Mouse (Mus musculus) G1E (cell line): Measurements from ENCODE around the gene Usp6nl. TPM values are rescaled to one million over a fixed set of nuclear protein-coding genes. Genes with fewer than 3 reads are reported as not detected.

ENCODE experiments used
- ATAC-seq: 2 replicates; pipeline ENCODE4 v1.8.0; 2016; ENCODE audit warnings: mild to moderate bottlenecking; ENCODE audit not compliant: insufficient number of reproducible peaks, poor library complexity, low FRiP score, severe bottlenecking; ENCODE audit errors: extremely low read depth
- DNase-seq: peaks from one replicate; pipeline ENCODE4 v3.0.0; 2012; ENCODE audit warnings: low spot score
- H3K27me3 ChIP-seq: 2 replicates; pipeline ENCODE4 v1.6.1; 2012; ENCODE audit warnings: mild to moderate bottlenecking, low read length, inconsistent platforms; ENCODE audit not compliant: insufficient read depth
- H3K36me3 ChIP-seq: replicated peaks from 2 replicates; pipeline ENCODE3; 2012; ENCODE audit warnings: mild to moderate bottlenecking, inconsistent platforms
- H3K4me1 ChIP-seq: 2 replicates; pipeline ENCODE4 v1.6.1; 2012; ENCODE audit warnings: low read depth, low read length, inconsistent platforms, mixed read lengths; ENCODE audit not compliant: insufficient read depth
- H3K4me3 ChIP-seq: 2 replicates; pipeline ENCODE4 v1.5.1; 2012; ENCODE audit warnings: low read depth, mild to moderate bottlenecking, inconsistent platforms, low read length, moderate library complexity, mixed read lengths
- H3K9me3 ChIP-seq: replicated peaks from 2 replicates; pipeline ENCODE4 v1.6.1; 2012; ENCODE audit warnings: inconsistent platforms
- CTCF ChIP-seq: IDR thresholded peaks from 2 replicates; pipeline ENCODE4 v1.5.1; 2012; ENCODE audit warnings: low read depth, low read length, inconsistent platforms, mixed read lengths
- GATA1 ChIP-seq: IDR thresholded peaks from 2 replicates; pipeline ENCODE4 v1.6.1; 2012; ENCODE audit warnings: borderline replicate concordance, low read length, inconsistent platforms, mixed read lengths
- GATA2 ChIP-seq: IDR thresholded peaks from 2 replicates; pipeline ENCODE4 v1.6.1; 2012; ENCODE audit warnings: low read depth, low read length, inconsistent platforms, borderline replicate concordance
- POLR2AphosphoS5 ChIP-seq: IDR thresholded peaks from 2 replicates; pipeline ENCODE4 v1.6.1; 2012; ENCODE audit warnings: low read depth, low read length, inconsistent platforms; ENCODE audit not compliant: insufficient replicate concordance
- TAL1 ChIP-seq: conservative IDR thresholded peaks from 2 replicates; pipeline ENCODE4 v1.6.1; 2012; ENCODE audit warnings: low read depth, low read length, inconsistent platforms, mixed read lengths
- polyA plus RNA-seq: library from polyadenylated mRNA; stranded (reverse); fragments of >175 nt; gene quantifications from 2 replicates; pipeline ENCODE4 v1.2.3, GENCODE M21; 2012
- total RNA-seq, 2 experiments: library from RNA; stranded (forward) in 1 of 2; stranded (reverse) in 1 of 2; fragments of 200-1000 nt in 1 of 2; fragments of >200 nt in 1 of 2; fragmentation: Nextera tagmentation in 1 of 2; gene quantifications; 2 replicates each; pipeline ENCODE4 v1.2.3; 2014 to 2017

Usp6nl gene
- total and polyA plus RNA-seq, 3 experiments: 17.2 to 45.3 (median 17.5) TPM

- Histone ChIP-seq H3K4me3 (no peak overlapping the region), H3K27me3 (no peaks in the 10 kb centered on the region), H3K9me3 (no peaks in the 10 kb centered on the region), H3K36me3 (peaks cover 32% of the 10 kb centered on the region), H3K4me1 (peaks cover 51% of the 10 kb centered on the region)
- DNase-seq (no peak), ATAC-seq (no peak)
- no peak for TF ChIP-seq TAL1
- no peak for TF ChIP-seq CTCF
Observed at GRCm38 (mm10) chr2:6350164-6350563, 27.7 kb downstream of the Usp6nl start.

- H3K9me3 ChIP-seq: no peaks in the 10 kb centered on the region
- no peaks in the 10 kb centered on the region for H3K27me3 ChIP-seq
- DNase-seq (no peak), ATAC-seq (no peak)
- peaks cover 25% of the 10 kb centered on the region for H3K36me3 ChIP-seq
- no peak overlapping the region for H3K4me3 ChIP-seq
- TF ChIP-seq POLR2AphosphoS5: no peak
- peaks cover 51% of the 10 kb centered on the region for H3K4me1 ChIP-seq
Observed at GRCm38 (mm10) chr2:6350931-6351695, 28.6 kb downstream of the Usp6nl start.

- DNase-seq: peak; percentile 20
- H3K4me3 ChIP-seq: peak overlapping the region; percentile 69
- peak; percentile 69 for ATAC-seq
- 0 out of 2 replicates have a peak, but pooled peaks cover 4% of the 10 kb centered on the region for H3K9me3 ChIP-seq
- no peaks in the 10 kb centered on the region for H3K27me3 ChIP-seq
- peaks cover 64% of the 10 kb centered on the region for H3K4me1 ChIP-seq
- peaks cover 33% of the 10 kb centered on the region for H3K36me3 ChIP-seq
- TF ChIP-seq POLR2AphosphoS5 (no peak), GATA2 (peak; percentile 41; the same call in 1 of the 2 replicates)
Observed at GRCm38 (mm10) chr2:6352541-6352971, 30.1 kb downstream of the Usp6nl start.

GRCm38 (mm10) chr2:6353060-6353459 lies 30.6 kb downstream of the Usp6nl start:
- 0 out of 2 replicates have a peak, but pooled peaks cover 4% of the 10 kb centered on the region for H3K9me3 ChIP-seq
- ATAC-seq: peak; percentile 90
- DNase-seq: peak; percentile 50
- TF ChIP-seq CTCF (no peak), POLR2AphosphoS5 (no peak), TAL1 (peak; percentile 49), GATA2 (no peak), GATA1 (no peak)
- H3K4me3 ChIP-seq: peak overlapping the region; percentile 69; the same call in 1 of the 2 replicates
- peaks cover 32% of the 10 kb centered on the region for H3K36me3 ChIP-seq
- no peaks in the 10 kb centered on the region for H3K27me3 ChIP-seq
- H3K4me1 ChIP-seq: peaks cover 69% of the 10 kb centered on the region

- no peak overlapping the region for H3K4me3 ChIP-seq
- 0 out of 2 replicates have a peak, but pooled peaks cover 4% of the 10 kb centered on the region for H3K9me3 ChIP-seq
- ATAC-seq: no peak
- H3K4me1 ChIP-seq: peaks cover 69% of the 10 kb centered on the region
- DNase-seq: no peak
- no peaks in the 10 kb centered on the region for H3K27me3 ChIP-seq
- H3K36me3 ChIP-seq: peaks cover 23% of the 10 kb centered on the region
- TF ChIP-seq POLR2AphosphoS5: no peak
- no peak for TF ChIP-seq CTCF
Observed at GRCm38 (mm10) chr2:6357306-6357705, 34.8 kb downstream of the Usp6nl start.

- Histone ChIP-seq H3K27me3 (no peaks in the 10 kb centered on the region), H3K4me1 (peaks cover 71% of the 10 kb centered on the region), H3K4me3 (peak overlapping the region; percentile 5; the same call in 1 of the 2 replicates), H3K9me3 (0 out of 2 replicates have a peak, but pooled peaks cover 4% of the 10 kb centered on the region), H3K36me3 (peaks cover 29% of the 10 kb centered on the region)
- ATAC-seq (peak; percentile 71), DNase-seq (peak; percentile 26)
- no peak for TF ChIP-seq GATA2
- peak; percentile 40; the same call in 1 of the 2 replicates for TF ChIP-seq TAL1
- TF ChIP-seq POLR2AphosphoS5: no peak
Observed at GRCm38 (mm10) chr2:6359645-6360044, 37.2 kb downstream of the Usp6nl start.

- no peak for ATAC-seq
- Histone ChIP-seq H3K4me1 (peaks cover 82% of the 10 kb centered on the region), H3K27me3 (no peaks in the 10 kb centered on the region), H3K4me3 (no peak overlapping the region), H3K36me3 (peaks cover 20% of the 10 kb centered on the region), H3K9me3 (no peaks in the 10 kb centered on the region)
- DNase-seq: no peak
- TF ChIP-seq GATA1 (no peak), TAL1 (no peak), GATA2 (no peak), POLR2AphosphoS5 (no peak), CTCF (no peak)
Observed at GRCm38 (mm10) chr2:6363126-6363525, 40.7 kb downstream of the Usp6nl start.
